ENCODE assay signal across 14 mouse cellular contexts in the genomic region with DNA sequence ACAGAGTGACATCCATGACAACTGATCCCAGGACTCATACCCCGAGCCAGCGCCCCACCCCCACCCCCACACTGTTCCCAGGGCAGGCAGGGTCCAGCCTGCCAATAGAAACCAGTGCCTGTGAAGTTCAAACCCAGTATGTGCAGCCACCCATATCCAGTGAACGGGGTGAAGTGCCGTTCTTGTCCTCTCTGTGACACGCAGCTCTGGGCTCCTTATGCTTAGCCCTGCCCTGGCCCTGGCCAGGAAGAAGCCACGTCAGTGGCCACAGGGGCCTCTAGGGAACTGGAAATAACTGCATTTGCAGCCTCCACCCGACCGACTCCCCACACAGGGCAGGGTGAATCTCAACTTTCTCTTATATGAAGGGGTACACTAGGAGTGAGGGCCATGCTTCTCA. TPM values are rescaled to one million over a fixed set of nuclear protein-coding genes. Genes with fewer than 3 reads are reported as not detected.
DNase-seq lines count a peak whose midpoint lies in the region; ATAC-seq and TF ChIP-seq lines count a peak whose summit lies in the region.
"Had no signal": no experiment of that assay in that cellular context is flagged by ENCODE, and none has a peak within 500 bp of the region (broad histone marks: within the 10 kb centered on the region; RNA-seq: fewer than 3 reads in every experiment).

No protein-coding gene starts in this region.

- no peak overlapping the region for H3K9ac ChIP-seq in heart, postnatal 0 days (replicated peaks; ENCODE audit: low read depth, low read length)
- H3K9ac ChIP-seq: liver, embryonic 12.5 days had no signal

- peaks cover 44% of the 10 kb centered on the region for H3K36me3 ChIP-seq in heart, postnatal 0 days (replicated peaks; ENCODE audit: control insufficient read depth, insufficient read depth, low read length)
- H3K36me3 ChIP-seq in myocyte (ENCODE audit: control insufficient read depth, insufficient read depth) = peaks cover 20% of the 10 kb centered on the region

- WGBS in heart, postnatal 0 days = 51% methylated on average over 8 of the region's 8 CpGs

- TF ChIP-seq CTCF in heart, postnatal 0 days (IDR thresholded peaks at IDR 0.05; ENCODE audit: low read depth) = no peak

- peaks cover 42% of the 10 kb centered on the region for H3K79me2 ChIP-seq in myocyte (ENCODE audit: control insufficient read depth, insufficient read depth)

- no peak overlapping the region for H3K4me3 ChIP-seq in heart, postnatal 0 days (ENCODE audit: low read depth, low read length)
- no peak overlapping the region for H3K4me3 ChIP-seq in myocyte
- H3K4me3 ChIP-seq: layer of hippocampus, adult 2 months; liver, embryonic 12.5 days had no signal

- TF ChIP-seq EP300 in heart, postnatal 0 days (IDR thresholded peaks at IDR 0.05; ENCODE audit: low read depth) = no peak

- no peaks in the 10 kb centered on the region for H3K9me3 ChIP-seq in heart, postnatal 0 days (replicated peaks; ENCODE audit: control insufficient read depth, low read length)
- H3K9me3 ChIP-seq: liver, embryonic 12.5 days had no signal

- peak overlapping the region; percentile 14; the same call in 1 of the 2 replicates for H3K27ac ChIP-seq in heart, postnatal 0 days (ENCODE audit: low read depth)
- H3K27ac ChIP-seq: layer of hippocampus, adult 2 months; liver, embryonic 12.5 days had no signal

- no peak overlapping the region for H3ac ChIP-seq in myocyte (ENCODE audit: control insufficient read depth, insufficient read length)

- H3K27me3 ChIP-seq in heart, postnatal 0 days (ENCODE audit: control insufficient read depth, insufficient read depth, low read length) = no peaks in the 10 kb centered on the region
- no peaks in the 10 kb centered on the region for H3K27me3 ChIP-seq in myocyte (ENCODE audit: control insufficient read depth, insufficient read depth, insufficient read length)
- H3K27me3 ChIP-seq: liver, embryonic 12.5 days had no signal

- TF ChIP-seq POLR2A in myocyte (IDR thresholded peaks at IDR 0.05; ENCODE audit: insufficient read length, low read depth) = peak; percentile 23

- H3K4me1 ChIP-seq in heart, postnatal 0 days (ENCODE audit: control insufficient read depth, insufficient read depth) = peaks cover 15% of the 10 kb centered on the region; the same call in 1 of the 2 replicates

- no peak for ATAC-seq in heart, postnatal 0 days (ENCODE audit: insufficient read depth, low read depth)
- ATAC-seq: inflammation-experienced regulatory T-cells, adult 6 months; liver, embryonic 12.5 days had no signal

- H3K4me2 ChIP-seq in heart, postnatal 0 days (ENCODE audit: low read depth, low read length) = no peak overlapping the region
- H3K4me2 ChIP-seq in myocyte (ENCODE audit: low read depth) = peak overlapping the region; percentile 79
- H3K4me2 ChIP-seq: liver, embryonic 12.5 days had no signal

- DNase-seq in gastrocnemius, adult 18-20 months (ENCODE audit: low spot score) = peak; percentile 40
- no peak for DNase-seq in gastrocnemius, postnatal 4 days (ENCODE audit: low spot score in 2 of 2)
- peak; percentile 29 for DNase-seq in kidney, adult 9 months
- DNase-seq in kidney, adult 18-20 months = no peak
- no peak for DNase-seq in heart, postnatal 0 days (ENCODE audit: low spot score)
- DNase-seq in cerebellum, postnatal 36 days = no peak
- DNase-seq in ovary, postnatal 36 days (ENCODE audit: low spot score) = no peak
- DNase-seq: adrenal gland, postnatal 25 days; cerebellum, postnatal 14 days; thymus, postnatal 4 days had no signal

TF ChIP-seq in myocyte, 11 proteins besides CTCF, POLR2A, EP300 and RAD21:
- no peak for TF ChIP-seq TCF3 (IDR thresholded peaks at IDR 0.05; ENCODE audit: insufficient read length, low read depth)
- no peak for TF ChIP-seq MAX (IDR thresholded peaks at IDR 0.05; ENCODE audit: low read depth)
- peak in 1 of 3 experiments; percentile 5 for TF ChIP-seq MYOG (IDR thresholded peaks at IDR 0.05; ENCODE audit: control insufficient read depth in 1 of 3, insufficient read depth in 1 of 3, insufficient read length in 2 of 3, low read depth in 2 of 3)
- TF ChIP-seq TCF12 (IDR thresholded peaks at IDR 0.05; ENCODE audit: insufficient read depth, poor library complexity, severe bottlenecking) = no peak
- TF ChIP-seq MYOD1 (IDR thresholded peaks at IDR 0.05; ENCODE audit: control insufficient read depth in 1 of 3, insufficient read length in 2 of 3, low read depth in 2 of 3) = no peak
- TF ChIP-seq REST (IDR thresholded peaks at IDR 0.05; ENCODE audit: insufficient read depth, insufficient read length) = no peak

RNA-seq across cellular contexts. Expression of gene Nckap5l, which starts 25.6 kb away (rescaled TPM):
- 1 to 10 TPM; 1.6 to 1.9 TPM for total RNA-seq in gastrocnemius, adult 18-20 months (2021)
- 10 to 100 TPM; 37.2 to 39.4 TPM for total RNA-seq in gastrocnemius, postnatal 4 days (2021)
- total RNA-seq in heart, postnatal 0 days (2014; rRNA removed; ENCODE audit: low replicate concordance) = 7.5 and 35.0 TPM in 2 replicates
- 3.7 and 5.0 TPM in 2 replicates for polyA plus RNA-seq in heart, postnatal 0 days (2015; fragmentation: Nextera tagmentation; extraction: Ambion mirVana)
- polyA plus RNA-seq in myocyte (2012; fragmentation: generic; extraction: Trizol) = 40.9 TPM

RNA-seq across cellular contexts. Expression of gene Tmbim6, which starts 39.3 kb away (rescaled TPM):
- total RNA-seq in gastrocnemius, adult 18-20 months (2021) = 100 to 1,000 TPM; 197 to 208 TPM
- 100 to 1,000 TPM; 205 to 215 TPM for total RNA-seq in gastrocnemius, postnatal 4 days (2021)
- total RNA-seq in heart, postnatal 0 days (2014; rRNA removed; ENCODE audit: low replicate concordance) = 190 and 225 TPM in 2 replicates
- 188 and 200 TPM in 2 replicates for polyA plus RNA-seq in heart, postnatal 0 days (2015; fragmentation: Nextera tagmentation; extraction: Ambion mirVana)
- 691 TPM for polyA plus RNA-seq in myocyte (2012; fragmentation: generic; extraction: Trizol)

RNA-seq across cellular contexts. Expression of gene Bcdin3d, which starts 42.6 kb away (rescaled TPM):
- 1 to 10 TPM; 4.2 to 5.1 TPM for total RNA-seq in gastrocnemius, adult 18-20 months (2021)
- total RNA-seq in gastrocnemius, postnatal 4 days (2021) = 1 to 10 TPM; 7.2 to 7.4 TPM
- 3.5 and 11.0 TPM in 2 replicates for total RNA-seq in heart, postnatal 0 days (2014; rRNA removed; ENCODE audit: low replicate concordance)
- 12.5 and 13.1 TPM in 2 replicates for polyA plus RNA-seq in heart, postnatal 0 days (2015; fragmentation: Nextera tagmentation; extraction: Ambion mirVana)
- polyA plus RNA-seq in myocyte (2012; fragmentation: generic; extraction: Trizol) = 11.8 TPM

Comparison
In these comparisons a context has a peak if more than half of its experiments do, and no peak if none do; other contexts are left out.
1. DNase-seq: peak in gastrocnemius, adult 18-20 months (single experiment) and kidney, adult 9 months (single experiment); none in gastrocnemius, postnatal 4 days (0 of 2), kidney, adult 18-20 months (single experiment), heart, postnatal 0 days (single experiment), cerebellum, postnatal 36 days (0 of 2) and ovary, postnatal 36 days (single experiment).